Mouse (Mus musculus): ENCODE measurements at regions not wholly inside any gene's neighbourhood (a gene's known extent, or its start where the extent isn't known, plus 50 kb on each side); places are given as distances from the start of the nearest gene placed in this dataset.

DNA sequence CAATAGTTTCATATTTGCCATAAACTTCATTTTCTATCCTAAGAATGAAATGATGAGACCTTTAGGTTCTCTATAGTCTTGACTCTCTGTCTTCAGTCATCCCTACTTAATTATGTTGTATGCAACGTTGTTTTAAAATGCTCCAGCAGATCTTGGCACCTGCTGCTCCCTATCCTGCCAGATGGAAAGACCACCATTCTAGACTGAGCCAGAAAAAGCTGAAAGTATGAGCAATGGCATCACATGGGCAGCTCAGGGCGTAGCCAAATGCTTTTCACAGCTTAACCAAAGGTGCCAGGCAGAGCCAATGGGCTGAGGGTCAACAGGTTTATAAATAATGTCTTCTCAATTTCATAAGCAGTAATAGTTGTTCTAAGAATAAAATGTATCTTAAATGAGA is 190.2 kb upstream of the Cdh20 start:
- no peak for DNase-seq
- Histone ChIP-seq H3K9ac (replicated peaks; ENCODE audit: low read length) (no peak overlapping the region), H3K27me3 (ENCODE audit: control insufficient read depth, insufficient read depth, low read length) (no peaks in the 10 kb centered on the region), H3K4me2 (ENCODE audit: low read length) (no peak overlapping the region), H3K36me3 (ENCODE audit: control insufficient read depth, insufficient read depth, low read length) (no peaks in the 10 kb centered on the region), H3K27ac (replicated peaks; ENCODE audit: low read depth, low read length) (no peak overlapping the region), H3K9me3 (ENCODE audit: control insufficient read depth, low read length) (no peaks in the 10 kb centered on the region), H3K4me3 (replicated peaks; ENCODE audit: low read depth, low read length) (no peak overlapping the region), H3K4me1 (ENCODE audit: control insufficient read depth, insufficient read depth, low read length) (no peaks in the 10 kb centered on the region)
- 74% methylated on average over 2 of the region's 2 CpGs for WGBS
- ATAC-seq (ENCODE audit: low FRiP score, low TSS enrichment) = no peak

DNA sequence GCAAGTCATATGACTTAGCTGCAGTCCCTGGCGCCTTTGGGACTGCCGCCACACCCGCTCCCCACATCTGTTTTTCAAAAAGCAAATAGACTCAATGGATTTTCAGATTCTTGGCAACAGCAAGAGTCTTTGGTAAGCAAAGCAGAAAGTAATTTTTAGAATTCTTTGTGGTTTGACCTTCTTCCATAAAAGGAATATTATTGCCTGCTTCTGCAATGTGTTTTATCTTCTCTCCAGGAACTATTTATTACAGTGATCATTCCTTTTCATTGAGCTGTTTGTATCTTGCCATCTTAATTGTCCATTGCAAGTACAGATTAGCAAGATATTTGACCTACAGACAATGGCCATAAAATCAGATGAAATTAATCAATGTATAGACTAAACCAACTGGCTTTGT is 184.2 kb upstream of the Cdh20 start:
- Histone ChIP-seq H3K4me1 (ENCODE audit: control insufficient read depth, insufficient read depth, low read length) (no peaks in the 10 kb centered on the region), H3K36me3 (ENCODE audit: control insufficient read depth, insufficient read depth, low read length) (no peaks in the 10 kb centered on the region), H3K27ac (replicated peaks; ENCODE audit: low read depth, low read length) (no peak overlapping the region), H3K4me3 (replicated peaks; ENCODE audit: low read depth, low read length) (no peak overlapping the region), H3K9me3 (ENCODE audit: control insufficient read depth, low read length) (no peaks in the 10 kb centered on the region), H3K4me2 (ENCODE audit: low read length) (no peak overlapping the region), H3K9ac (replicated peaks; ENCODE audit: low read length) (no peak overlapping the region), H3K27me3 (ENCODE audit: control insufficient read depth, insufficient read depth, low read length) (no peaks in the 10 kb centered on the region)
- DNase-seq = no peak
- 98% methylated on average over 3 of the region's 3 CpGs for WGBS
- ATAC-seq (ENCODE audit: low FRiP score, low TSS enrichment) = no peak

DNA sequence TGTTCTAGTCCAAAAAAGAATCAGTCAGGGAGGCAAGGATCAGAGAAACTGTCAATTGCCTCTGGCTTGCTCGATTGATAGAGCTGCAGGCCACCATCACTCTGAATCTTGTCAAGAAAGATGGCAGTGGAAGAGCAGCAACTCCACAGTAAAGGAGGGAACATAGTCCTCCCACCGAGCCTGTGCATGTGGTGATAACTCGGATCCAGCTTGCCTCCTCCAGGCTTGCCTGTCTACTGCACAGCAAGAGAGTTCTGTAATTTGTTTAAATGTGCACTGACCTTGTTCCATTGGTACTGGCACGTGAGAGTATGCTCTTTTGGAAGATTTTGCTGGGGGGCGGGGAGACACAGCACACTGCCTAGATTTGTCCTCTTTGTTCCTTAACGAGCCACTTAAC is 181.3 kb upstream of the Cdh20 start:
- Histone ChIP-seq H3K9me3 (ENCODE audit: control insufficient read depth, low read length) (no peaks in the 10 kb centered on the region), H3K9ac (replicated peaks; ENCODE audit: low read length) (no peak overlapping the region), H3K36me3 (ENCODE audit: control insufficient read depth, insufficient read depth, low read length) (no peaks in the 10 kb centered on the region), H3K27me3 (ENCODE audit: control insufficient read depth, insufficient read depth, low read length) (no peaks in the 10 kb centered on the region), H3K27ac (replicated peaks; ENCODE audit: low read depth, low read length) (no peak overlapping the region), H3K4me3 (replicated peaks; ENCODE audit: low read depth, low read length) (no peak overlapping the region), H3K4me1 (ENCODE audit: control insufficient read depth, insufficient read depth, low read length) (no peaks in the 10 kb centered on the region), H3K4me2 (ENCODE audit: low read length) (no peak overlapping the region)
- peak; percentile 4 for DNase-seq
- 0 out of 2 replicates have a peak, but pooled peaks have one; percentile 31 for ATAC-seq (ENCODE audit: low FRiP score, low TSS enrichment)
- WGBS = 73% methylated on average over 6 of the region's 6 CpGs

DNA sequence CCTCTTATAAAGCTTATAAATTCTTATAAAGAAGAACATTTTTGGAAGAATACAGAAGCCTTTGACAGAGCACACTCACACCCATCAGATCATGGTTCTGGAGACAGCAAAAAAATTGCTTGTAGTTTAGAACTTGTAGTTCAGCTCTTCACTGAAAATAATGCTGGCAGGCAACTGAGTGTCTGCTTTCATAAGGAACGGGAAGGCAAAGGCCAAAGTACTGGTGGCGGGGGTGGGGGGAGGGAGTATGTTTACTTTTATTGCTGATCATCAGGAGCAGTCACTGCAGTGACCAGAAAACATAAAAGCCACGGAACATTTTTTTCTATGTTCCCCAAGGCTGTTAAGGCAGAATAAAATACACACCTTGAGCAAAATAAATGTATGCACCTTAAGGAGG is 163.0 kb upstream of the Cdh20 start:
- 81% methylated on average over 3 of the region's 3 CpGs for WGBS
- ATAC-seq (ENCODE audit: low FRiP score, low TSS enrichment) (no peak), DNase-seq (no peak)
- Histone ChIP-seq H3K27ac (replicated peaks; ENCODE audit: low read depth, low read length) (no peak overlapping the region), H3K27me3 (ENCODE audit: control insufficient read depth, insufficient read depth, low read length) (no peaks in the 10 kb centered on the region), H3K9me3 (ENCODE audit: control insufficient read depth, low read length) (no peaks in the 10 kb centered on the region), H3K4me3 (replicated peaks; ENCODE audit: low read depth, low read length) (no peak overlapping the region), H3K36me3 (ENCODE audit: control insufficient read depth, insufficient read depth, low read length) (no peaks in the 10 kb centered on the region), H3K9ac (replicated peaks; ENCODE audit: low read length) (no peak overlapping the region), H3K4me2 (ENCODE audit: low read length) (no peak overlapping the region), H3K4me1 (ENCODE audit: control insufficient read depth, insufficient read depth, low read length) (no peaks in the 10 kb centered on the region)

DNA sequence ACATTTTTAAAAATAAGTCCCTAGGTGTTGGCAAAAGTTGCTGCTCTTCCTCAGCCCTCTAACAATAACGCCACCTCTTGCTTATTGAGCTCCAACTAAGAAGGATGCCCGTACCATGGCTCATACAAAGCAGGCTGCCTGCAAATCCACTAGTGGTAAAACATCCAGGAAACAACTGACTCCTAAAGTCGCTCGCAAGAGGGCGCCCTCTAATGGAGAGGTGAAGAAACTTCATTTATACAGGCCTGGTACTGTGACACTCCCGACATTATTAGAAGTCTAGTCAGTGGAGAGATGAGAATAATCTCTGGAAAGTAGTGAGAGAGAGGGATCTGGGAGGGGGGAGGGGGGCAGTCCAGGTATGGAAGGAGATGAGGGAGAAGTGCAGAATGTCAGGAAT is 158.9 kb upstream of the Cdh20 start:
- Histone ChIP-seq H3K4me2 (ENCODE audit: low read length) (no peak overlapping the region), H3K27me3 (ENCODE audit: control insufficient read depth, insufficient read depth, low read length) (no peaks in the 10 kb centered on the region), H3K4me1 (ENCODE audit: control insufficient read depth, insufficient read depth, low read length) (no peaks in the 10 kb centered on the region), H3K4me3 (replicated peaks; ENCODE audit: low read depth, low read length) (no peak overlapping the region), H3K36me3 (ENCODE audit: control insufficient read depth, insufficient read depth, low read length) (no peaks in the 10 kb centered on the region), H3K9me3 (ENCODE audit: control insufficient read depth, low read length) (no peaks in the 10 kb centered on the region), H3K9ac (replicated peaks; ENCODE audit: low read length) (no peak overlapping the region), H3K27ac (replicated peaks; ENCODE audit: low read depth, low read length) (no peak overlapping the region)
- DNase-seq (no peak), ATAC-seq (ENCODE audit: low FRiP score, low TSS enrichment) (no peak)
- 44% methylated on average over 6 of the region's 6 CpGs for WGBS

DNA sequence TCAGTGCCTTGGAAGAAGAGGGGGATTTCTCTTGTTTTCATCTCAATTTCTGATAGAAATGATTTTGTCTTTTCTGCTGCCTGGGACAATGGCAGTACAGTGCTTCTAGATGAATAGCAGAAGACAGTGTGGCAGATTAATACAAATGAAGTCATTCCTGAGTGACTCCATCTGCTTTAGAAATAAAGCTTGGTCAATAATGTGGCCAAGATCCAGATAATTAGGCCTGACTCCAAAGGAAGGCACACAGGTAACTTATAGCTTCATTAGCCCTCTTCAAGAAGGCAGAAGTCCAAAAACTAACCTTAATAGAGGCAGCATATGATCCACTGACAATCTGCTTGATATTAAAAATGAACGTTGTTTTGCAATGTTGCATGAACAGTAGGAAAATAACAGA is 151.0 kb upstream of the Cdh20 start:
- ATAC-seq (ENCODE audit: low FRiP score, low TSS enrichment) (no peak), DNase-seq (no peak)
- Histone ChIP-seq H3K4me3 (replicated peaks; ENCODE audit: low read depth, low read length) (no peak overlapping the region), H3K27me3 (ENCODE audit: control insufficient read depth, insufficient read depth, low read length) (no peaks in the 10 kb centered on the region), H3K9me3 (ENCODE audit: control insufficient read depth, low read length) (no peaks in the 10 kb centered on the region), H3K4me1 (ENCODE audit: control insufficient read depth, insufficient read depth, low read length) (no peaks in the 10 kb centered on the region), H3K27ac (replicated peaks; ENCODE audit: low read depth, low read length) (no peak overlapping the region), H3K36me3 (ENCODE audit: control insufficient read depth, insufficient read depth, low read length) (no peaks in the 10 kb centered on the region), H3K9ac (replicated peaks; ENCODE audit: low read length) (no peak overlapping the region), H3K4me2 (ENCODE audit: low read length) (no peak overlapping the region)
- 92% methylated on average over 1 of the region's 1 CpGs for WGBS

DNA sequence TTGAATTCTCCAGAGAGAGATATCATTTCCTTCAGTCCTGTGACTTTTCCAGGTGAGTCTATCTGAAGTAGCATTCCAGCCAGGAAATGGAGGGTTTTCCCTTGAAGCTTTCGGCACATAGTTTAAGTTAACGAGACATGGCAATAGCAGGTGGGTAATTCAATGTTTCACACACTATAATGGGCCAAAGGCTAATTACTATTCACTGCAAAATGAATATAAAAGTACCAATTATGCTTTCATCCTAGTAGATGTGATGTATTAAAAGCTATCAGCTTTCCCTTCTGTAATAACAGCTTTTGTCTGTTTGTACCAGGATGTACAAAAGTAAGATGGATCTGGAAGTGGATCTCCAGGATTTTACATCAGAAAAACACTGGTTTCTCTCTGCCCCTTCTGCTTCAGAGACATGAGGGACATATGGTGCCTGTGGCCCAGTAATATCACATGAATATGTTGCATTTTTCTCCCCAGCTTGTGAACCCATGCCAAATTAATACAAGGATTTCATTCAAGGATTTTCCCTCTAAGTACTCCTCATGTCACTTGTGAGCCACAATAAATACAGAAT is 148.4 kb upstream of the Cdh20 start:
- H3K4me3 ChIP-seq (replicated peaks; ENCODE audit: low read depth, low read length) = no peak overlapping the region
- WGBS = 72% methylated on average over 2 of the region's 2 CpGs
- no peaks in the 10 kb centered on the region for H3K9me3 ChIP-seq (ENCODE audit: control insufficient read depth, low read length)
- H3K27ac ChIP-seq (replicated peaks; ENCODE audit: low read depth, low read length) = no peak overlapping the region
- DNase-seq = no peak
- H3K4me2 ChIP-seq (ENCODE audit: low read length) = no peak overlapping the region
- no peak overlapping the region for H3K9ac ChIP-seq (replicated peaks; ENCODE audit: low read length)
- no peaks in the 10 kb centered on the region for H3K36me3 ChIP-seq (ENCODE audit: control insufficient read depth, insufficient read depth, low read length)
- H3K4me1 ChIP-seq (ENCODE audit: control insufficient read depth, insufficient read depth, low read length) = no peaks in the 10 kb centered on the region
- no peaks in the 10 kb centered on the region for H3K27me3 ChIP-seq (ENCODE audit: control insufficient read depth, insufficient read depth, low read length)
- ATAC-seq (ENCODE audit: low FRiP score, low TSS enrichment) = no peak

DNA sequence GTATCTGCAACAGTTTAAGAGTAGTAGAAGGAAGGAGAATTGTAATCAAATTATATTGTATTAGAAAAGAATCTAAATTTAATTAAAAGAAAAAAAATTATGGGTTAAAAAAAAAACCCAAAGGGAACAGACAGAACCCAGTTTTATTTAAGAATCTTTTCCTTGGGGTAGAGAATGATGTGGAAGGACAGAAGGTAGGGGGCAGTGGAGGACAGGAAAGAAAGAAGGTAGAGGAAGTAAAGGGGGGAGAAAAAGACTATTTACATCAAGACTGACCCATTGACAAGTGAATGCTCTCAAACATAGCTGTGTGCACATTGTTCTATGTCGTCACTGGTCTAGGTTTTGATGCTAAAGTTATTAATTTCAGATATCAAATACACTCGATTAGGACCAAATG is 142.8 kb upstream of the Cdh20 start:
- Histone ChIP-seq H3K27me3 (ENCODE audit: control insufficient read depth, insufficient read depth, low read length) (no peaks in the 10 kb centered on the region), H3K9me3 (ENCODE audit: control insufficient read depth, low read length) (no peaks in the 10 kb centered on the region), H3K4me2 (ENCODE audit: low read length) (no peak overlapping the region), H3K36me3 (ENCODE audit: control insufficient read depth, insufficient read depth, low read length) (no peaks in the 10 kb centered on the region), H3K4me1 (ENCODE audit: control insufficient read depth, insufficient read depth, low read length) (no peaks in the 10 kb centered on the region), H3K4me3 (replicated peaks; ENCODE audit: low read depth, low read length) (no peak overlapping the region), H3K9ac (replicated peaks; ENCODE audit: low read length) (no peak overlapping the region), H3K27ac (replicated peaks; ENCODE audit: low read depth, low read length) (no peak overlapping the region)
- peak; percentile 16 for DNase-seq
- 68% methylated on average over 2 of the region's 2 CpGs for WGBS
- ATAC-seq (ENCODE audit: low FRiP score, low TSS enrichment) = no peak

DNA sequence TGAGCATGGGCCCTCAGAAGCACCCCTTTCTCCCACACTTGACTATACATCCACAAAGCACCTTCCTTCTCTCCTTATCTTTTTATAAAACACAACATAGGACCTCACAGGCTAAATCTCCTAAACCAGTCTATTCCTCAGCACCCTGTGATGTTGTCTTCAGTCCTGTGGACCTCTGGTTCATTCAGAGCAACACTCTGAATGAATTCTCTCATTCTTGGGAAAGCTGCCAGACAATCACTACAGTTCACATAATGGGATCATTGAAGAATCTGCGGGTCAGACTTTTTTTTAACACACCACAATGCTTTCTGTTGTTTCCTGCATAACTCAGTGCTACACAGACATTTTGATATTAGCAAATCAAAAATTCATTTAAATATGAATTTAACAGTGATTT is 115.9 kb upstream of the Cdh20 start:
- Histone ChIP-seq H3K9ac (replicated peaks; ENCODE audit: low read length) (no peak overlapping the region), H3K27me3 (ENCODE audit: control insufficient read depth, insufficient read depth, low read length) (no peaks in the 10 kb centered on the region), H3K36me3 (ENCODE audit: control insufficient read depth, insufficient read depth, low read length) (no peaks in the 10 kb centered on the region), H3K4me1 (ENCODE audit: control insufficient read depth, insufficient read depth, low read length) (0 out of 2 replicates have a peak, but pooled peaks cover 3% of the 10 kb centered on the region), H3K27ac (replicated peaks; ENCODE audit: low read depth, low read length) (no peak overlapping the region), H3K4me3 (replicated peaks; ENCODE audit: low read depth, low read length) (no peak overlapping the region), H3K4me2 (ENCODE audit: low read length) (no peak overlapping the region), H3K9me3 (ENCODE audit: control insufficient read depth, low read length) (no peaks in the 10 kb centered on the region)
- DNase-seq (peak; percentile 57), ATAC-seq (ENCODE audit: low FRiP score, low TSS enrichment) (peak; percentile 34; the same call in 1 of the 2 replicates)
- 15% methylated on average over 1 of the region's 1 CpGs for WGBS
